Mouse (Mus musculus): ENCODE results near the gene Gm20903. TPM values are rescaled to one million over a fixed set of nuclear protein-coding genes. Genes with fewer than 3 reads are reported as not detected.
"Not testable (repeated sequence)": the region's sequence is repeated elsewhere in the genome, so short reads cannot be mapped to it uniquely, and the experiment has no call there.

The Gm20903 gene
- total RNA-seq (2014; rRNA removed) (not detected in 2 replicates), polyA plus RNA-seq (2015; fragmentation: Nextera tagmentation; extraction: Ambion mirVana) (not detected in 2 replicates)

- WGBS: no CpG with 5 or more reads among the region's 6 CpGs
- H3K9me3 ChIP-seq (ENCODE audit: low read length); ATAC-seq: not testable (repeated sequence)
Observed at GRCm38 (mm10) chrY:73669015-73669414, at the start of gene Gm20903. Gm20903 (plus strand) TSS chrY:73669315.

More at GRCm38 (mm10) chrY:73669015-73669414, at the start of gene Gm20903:
- not testable (repeated sequence) for H3K9ac ChIP-seq (replicated peaks; ENCODE audit: low read length); H3K27ac ChIP-seq; DNase-seq (ENCODE audit: low spot score); H3K36me3 ChIP-seq (ENCODE audit: insufficient read depth, low read length); H3K27me3 ChIP-seq (ENCODE audit: insufficient read depth, low read length); H3K4me2 ChIP-seq (ENCODE audit: low read depth, low read length); H3K4me1 ChIP-seq (ENCODE audit: insufficient read depth, low read length); H3K4me3 ChIP-seq (ENCODE audit: low read length)
